Mouse (Mus musculus): ENCODE measurements around the gene Tex2.

DNA sequence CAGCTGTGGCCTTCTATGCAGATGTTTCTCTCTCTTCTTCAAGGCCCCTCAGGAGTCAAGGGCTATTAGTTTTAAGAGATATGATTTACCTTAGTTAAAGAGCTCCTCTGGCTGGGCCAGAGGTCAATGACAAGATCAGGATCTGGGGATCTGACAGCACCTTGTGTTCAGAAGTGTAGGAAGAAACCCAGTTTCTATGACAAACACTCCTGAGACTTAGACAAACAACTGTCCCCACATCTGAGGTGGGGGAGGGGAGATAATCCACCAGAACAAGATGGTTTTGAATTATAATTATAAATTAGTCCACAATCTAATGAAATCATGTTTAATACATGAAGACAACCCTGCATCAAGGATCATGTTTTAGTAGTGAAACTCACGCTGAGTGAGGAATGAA, 134.5 kb downstream of the Tex2 start:
- TF ChIP-seq CTCF (IDR thresholded peaks at IDR 0.05; ENCODE audit: low read depth, low read length) (no peak), TAL1 (conservative IDR thresholded peaks at IDR 0.05; ENCODE audit: low read depth, low read length) (no peak)

All from G1E (cell line).